Mouse (Mus musculus) lung, embryonic 14.5 days (tissue): ENCODE data around the gene Nbas. TPM values are rescaled to one million over a fixed set of nuclear protein-coding genes. Genes with fewer than 3 reads are reported as not detected.

Source experiments
- ATAC-seq: fragments of 200-750 bp; cut with Nextera tagmentation; 2 replicates; pipeline ENCODE4 v1.8.0; 2017; ENCODE audit warnings: mild to moderate bottlenecking, moderate TSS enrichment, moderate library complexity; ENCODE audit not compliant: insufficient read depth
- DNase-seq: peaks from one replicate; pipeline ENCODE4 v3.0.0-alpha.2; 2015
- H3K27ac ChIP-seq: fragments of 300-500 bp; sonication (generic); 2 replicates; pipeline ENCODE4 v1.5.1; 2014; ENCODE audit warnings: low read depth, mild to moderate bottlenecking, moderate library complexity
- H3K27me3 ChIP-seq: fragments of 300-500 bp; sonication (generic); 2 replicates; pipeline ENCODE4 v1.6.1; 2014; ENCODE audit warnings: low read length, control low read depth; ENCODE audit not compliant: insufficient read depth
- H3K36me3 ChIP-seq: fragments of 300-500 bp; sonication (generic); 2 replicates; pipeline ENCODE4 v1.6.1; 2014; ENCODE audit warnings: control low read depth; ENCODE audit not compliant: insufficient read depth
- H3K4me1 ChIP-seq: fragments of 300-500 bp; sonication (generic); 2 replicates; pipeline ENCODE4 v1.6.1; 2014; ENCODE audit warnings: antibody characterized with exemption, control low read depth; ENCODE audit not compliant: insufficient read depth
- H3K4me2 ChIP-seq: fragments of 300-500 bp; sonication (generic); 2 replicates; pipeline ENCODE4 v1.6.1; 2014; ENCODE audit warnings: mild to moderate bottlenecking
- H3K4me3 ChIP-seq: fragments of 300-500 bp; sonication (generic); 2 replicates; pipeline ENCODE4 v1.5.1; 2014; ENCODE audit warnings: low read depth, low read length
- H3K9ac ChIP-seq: fragments of 300-500 bp; sonication (generic); 2 replicates; pipeline ENCODE4 v1.6.1; 2014
- H3K9me3 ChIP-seq: fragments of 300-500 bp; sonication (generic); 2 replicates; pipeline ENCODE4 v1.6.1; 2016; ENCODE audit warnings: low read depth, low read length, control low read depth
- CTCF ChIP-seq: IDR thresholded peaks from 2 replicates; pipeline ENCODE4 v1.5.1; 2016; ENCODE audit warnings: antibody characterized with exemption, low read depth
- WGBS: fragments of 180-500 bp; shearing (Covaris S2); extraction: QIAGEN DNeasy Blood & Tissue Kit; methylation state at CpG from one replicate; pipeline ENCODE4 v1.1.7; 2014; 5-methylcytosine and 5-hydroxymethylcytosine counted together
- polyA plus RNA-seq: library from polyadenylated mRNA; unstranded; fragments of >200 nt; fragmentation: Nextera tagmentation; extraction: Ambion mirVana; gene quantifications from 2 replicates; pipeline ENCODE4 v1.2.1, GENCODE M21; 2014

The Nbas gene
- polyA plus RNA-seq, 1 experiment from 2014 or later = 19.1 TPM

DNA sequence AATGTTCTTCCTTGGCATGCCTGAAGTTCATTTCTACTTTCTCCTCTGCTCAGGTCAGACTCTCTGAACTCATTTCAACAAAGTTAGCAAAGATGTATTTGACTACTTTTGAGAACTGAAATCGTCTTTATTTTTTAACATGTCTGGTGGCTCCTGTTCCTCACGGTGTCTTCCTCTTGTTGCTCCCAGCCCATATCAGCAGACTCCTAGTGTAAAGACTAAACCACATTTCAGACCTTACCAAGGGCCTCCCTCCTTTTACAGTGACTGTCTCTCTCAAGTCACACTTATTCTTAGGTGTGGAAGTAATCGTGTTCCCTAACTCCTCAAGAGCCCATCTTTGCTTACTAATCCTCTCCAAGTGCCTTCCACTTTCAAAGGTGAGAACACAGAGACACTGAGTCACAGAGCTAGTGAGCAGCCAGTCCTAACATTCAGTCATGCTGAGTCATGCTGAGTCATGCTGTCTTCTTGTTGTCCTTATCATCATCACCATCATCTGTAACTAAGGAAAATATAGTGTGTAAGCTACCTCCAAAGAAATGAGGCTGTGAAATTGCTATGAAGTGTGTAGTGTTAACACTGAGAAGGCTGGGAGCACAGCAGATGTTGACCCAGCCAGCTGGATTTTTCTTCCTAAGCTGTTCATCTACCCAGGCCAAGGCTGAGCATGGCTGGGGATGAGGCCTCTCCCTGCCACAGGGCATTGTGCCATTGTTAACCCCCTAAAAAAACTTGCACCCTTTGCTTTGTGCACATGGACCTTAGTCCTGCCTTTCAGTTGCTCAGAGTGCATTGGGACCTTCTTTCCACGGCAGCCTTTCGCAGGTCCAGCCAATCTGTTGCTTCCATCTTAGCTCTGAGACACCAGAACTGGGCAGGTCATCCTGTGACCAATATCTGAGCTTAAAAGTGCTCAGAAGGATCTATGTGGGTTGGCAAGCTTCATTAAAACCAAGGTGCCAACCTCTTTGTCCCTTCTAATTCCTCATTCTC is 307.0 kb downstream of the Nbas start:
- Histone ChIP-seq H3K4me3 (no peak overlapping the region), H3K9me3 (no peaks in the 10 kb centered on the region), H3K27me3 (no peaks in the 10 kb centered on the region), H3K4me1 (no peaks in the 10 kb centered on the region), H3K27ac (no peak overlapping the region), H3K36me3 (no peaks in the 10 kb centered on the region), H3K9ac (no peak overlapping the region), H3K4me2 (no peak overlapping the region)
- 85% methylated on average over 5 of the region's 5 CpGs for WGBS
- no peak for TF ChIP-seq CTCF
- DNase-seq (no peak), ATAC-seq (no peak)

DNA sequence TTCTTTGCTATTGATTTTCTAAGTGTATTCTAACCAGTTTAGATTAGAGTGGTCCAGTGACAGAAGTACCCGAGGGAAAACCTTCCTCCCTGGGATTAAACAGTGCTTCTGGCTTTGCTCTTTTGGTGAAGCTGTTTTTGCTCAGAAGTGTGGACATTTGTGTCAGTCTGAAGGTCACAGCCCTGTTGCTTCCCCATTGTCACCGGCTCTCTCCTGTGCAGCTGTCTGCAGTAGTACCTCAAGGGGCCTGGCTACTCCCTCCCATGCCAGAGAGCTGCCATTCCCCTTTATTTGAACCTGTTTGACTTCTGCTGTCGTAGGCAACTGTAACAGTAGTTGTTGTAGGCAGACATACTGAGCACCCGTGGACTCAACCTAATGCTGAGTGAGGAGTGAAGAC is 307.8 kb downstream of the Nbas start:
- H3K4me1 ChIP-seq = no peaks in the 10 kb centered on the region
- no peak overlapping the region for H3K9ac ChIP-seq
- ATAC-seq = no peak
- 58% methylated on average over 4 of the region's 4 CpGs for WGBS
- DNase-seq = no peak
- H3K9me3 ChIP-seq = no peaks in the 10 kb centered on the region
- no peak overlapping the region for H3K4me3 ChIP-seq
- no peaks in the 10 kb centered on the region for H3K36me3 ChIP-seq
- H3K4me2 ChIP-seq = no peak overlapping the region
- H3K27ac ChIP-seq = no peak overlapping the region
- H3K27me3 ChIP-seq = no peaks in the 10 kb centered on the region
- no peak for TF ChIP-seq CTCF

DNA sequence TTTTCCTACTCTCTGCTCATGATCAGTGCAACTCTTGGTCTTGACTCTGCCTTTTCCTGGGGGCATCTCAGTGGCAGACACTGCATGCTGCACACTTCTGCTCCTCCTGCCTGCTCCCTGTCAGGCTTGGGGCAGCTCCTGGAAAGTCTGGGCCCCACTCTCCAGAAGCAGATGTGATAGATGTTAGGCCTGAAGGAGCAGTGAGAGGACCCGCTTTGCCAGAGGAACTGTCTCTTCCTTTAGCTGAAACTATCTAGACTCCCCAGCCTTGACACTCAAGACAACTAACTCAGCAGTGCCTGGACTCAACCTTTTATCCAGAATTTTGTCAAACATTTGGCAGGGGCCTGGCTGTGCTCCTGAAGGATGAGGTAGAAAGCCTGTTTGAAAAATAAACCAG is 311.9 kb downstream of the Nbas start:
- ATAC-seq (no peak), DNase-seq (no peak)
- H3K4me1 ChIP-seq = no peaks in the 10 kb centered on the region
- H3K9ac ChIP-seq = no peak overlapping the region
- H3K4me2 ChIP-seq = no peak overlapping the region
- no peaks in the 10 kb centered on the region for H3K27me3 ChIP-seq
- TF ChIP-seq CTCF = no peak
- no peaks in the 10 kb centered on the region for H3K36me3 ChIP-seq
- WGBS = 80% methylated on average over 1 of the region's 1 CpGs
- H3K27ac ChIP-seq = no peak overlapping the region
- no peak overlapping the region for H3K4me3 ChIP-seq
- H3K9me3 ChIP-seq = no peaks in the 10 kb centered on the region

DNA sequence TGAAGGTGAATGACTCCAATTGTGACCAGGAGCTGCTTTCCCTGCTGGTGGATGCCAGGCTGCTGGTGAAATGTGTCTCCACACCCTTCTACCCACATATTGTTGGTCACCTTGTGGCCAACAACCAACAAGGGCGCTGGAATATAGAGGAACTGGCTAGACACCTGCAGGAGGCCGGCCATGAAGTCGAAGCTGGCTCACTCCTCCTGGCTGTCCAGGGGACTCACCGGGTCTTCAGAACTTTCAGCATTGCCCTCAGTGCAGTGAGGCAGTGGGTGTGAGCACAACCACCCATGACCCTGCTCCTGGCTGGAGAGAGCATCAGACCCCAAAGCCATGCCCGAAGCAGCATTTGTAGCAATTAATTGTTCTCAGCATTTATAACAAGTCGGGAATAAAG is 314.5 kb downstream of the Nbas start:
- Histone ChIP-seq H3K9ac (no peak overlapping the region), H3K27me3 (no peaks in the 10 kb centered on the region), H3K4me2 (no peak overlapping the region), H3K27ac (no peak overlapping the region), H3K4me3 (no peak overlapping the region), H3K4me1 (no peaks in the 10 kb centered on the region), H3K9me3 (no peaks in the 10 kb centered on the region), H3K36me3 (no peaks in the 10 kb centered on the region)
- DNase-seq (no peak), ATAC-seq (no peak)
- whole genome bisulfite sequencing = 91% methylated on average over 6 of the region's 6 CpGs
- TF ChIP-seq CTCF = no peak

DNA sequence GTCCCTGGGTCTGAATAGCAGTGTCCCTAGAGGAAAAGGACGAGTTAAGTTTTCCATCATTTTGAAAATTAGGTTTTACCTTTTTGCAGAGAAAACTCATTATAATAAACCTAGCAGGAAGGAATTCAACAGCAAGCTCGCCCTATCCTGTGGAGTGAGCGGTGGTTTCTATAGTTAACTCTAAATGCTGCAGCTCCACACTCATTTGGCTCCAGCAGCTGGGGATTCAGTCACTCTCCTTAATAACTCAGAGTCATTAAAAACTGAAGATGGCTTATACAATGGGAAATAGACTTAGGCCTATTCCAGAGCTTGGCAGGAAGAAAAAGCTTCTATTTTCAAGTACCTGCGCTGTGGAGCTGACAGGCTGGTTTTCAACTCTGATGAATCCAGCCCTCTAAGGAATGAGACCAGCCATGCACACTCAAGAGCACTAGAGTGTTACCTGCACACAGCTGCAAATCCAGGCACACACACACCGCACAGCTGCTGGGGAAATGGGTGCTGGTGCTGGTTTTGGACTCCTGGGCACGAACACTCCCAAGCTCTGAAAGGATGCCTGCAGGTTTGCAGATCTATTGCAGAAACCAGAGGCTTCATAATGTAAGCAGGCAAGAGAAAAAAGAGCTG is 316.7 kb downstream of the Nbas start:
- Histone ChIP-seq H3K4me2 (no peak overlapping the region), H3K9ac (no peak overlapping the region), H3K36me3 (no peaks in the 10 kb centered on the region), H3K27ac (no peak overlapping the region), H3K27me3 (no peaks in the 10 kb centered on the region), H3K9me3 (no peaks in the 10 kb centered on the region), H3K4me3 (no peak overlapping the region), H3K4me1 (no peaks in the 10 kb centered on the region)
- WGBS = 90% methylated on average over 6 of the region's 6 CpGs
- DNase-seq (no peak), ATAC-seq (no peak)
- no peak for TF ChIP-seq CTCF

DNA sequence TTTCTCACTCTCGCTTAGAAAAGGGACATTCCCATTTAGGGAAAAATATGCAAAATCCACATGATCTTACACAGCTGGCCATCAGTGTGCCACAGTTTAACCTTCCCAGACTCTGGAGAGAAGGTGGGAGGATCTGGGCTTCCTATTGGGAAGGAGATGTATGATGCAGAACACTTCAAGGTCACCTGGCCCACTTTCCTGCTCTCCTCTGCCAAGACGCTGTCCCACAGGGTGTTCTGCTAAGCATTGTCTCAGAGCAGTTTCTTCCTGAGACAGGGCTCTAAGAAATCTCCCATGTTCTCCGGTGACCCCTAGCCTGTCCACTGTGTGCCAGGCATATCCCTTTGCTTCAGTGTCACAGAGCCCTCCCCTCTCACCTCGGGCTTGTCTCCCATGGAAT is 318.7 kb downstream of the Nbas start:
- no peak overlapping the region for H3K9ac ChIP-seq
- H3K4me2 ChIP-seq = no peak overlapping the region
- H3K4me1 ChIP-seq = no peaks in the 10 kb centered on the region
- WGBS = 72% methylated on average over 4 of the region's 4 CpGs
- H3K27me3 ChIP-seq = no peaks in the 10 kb centered on the region
- TF ChIP-seq CTCF = no peak
- no peaks in the 10 kb centered on the region for H3K9me3 ChIP-seq
- H3K4me3 ChIP-seq = no peak overlapping the region
- DNase-seq (no peak), ATAC-seq (no peak)
- no peak overlapping the region for H3K27ac ChIP-seq
- H3K36me3 ChIP-seq = no peaks in the 10 kb centered on the region

DNA sequence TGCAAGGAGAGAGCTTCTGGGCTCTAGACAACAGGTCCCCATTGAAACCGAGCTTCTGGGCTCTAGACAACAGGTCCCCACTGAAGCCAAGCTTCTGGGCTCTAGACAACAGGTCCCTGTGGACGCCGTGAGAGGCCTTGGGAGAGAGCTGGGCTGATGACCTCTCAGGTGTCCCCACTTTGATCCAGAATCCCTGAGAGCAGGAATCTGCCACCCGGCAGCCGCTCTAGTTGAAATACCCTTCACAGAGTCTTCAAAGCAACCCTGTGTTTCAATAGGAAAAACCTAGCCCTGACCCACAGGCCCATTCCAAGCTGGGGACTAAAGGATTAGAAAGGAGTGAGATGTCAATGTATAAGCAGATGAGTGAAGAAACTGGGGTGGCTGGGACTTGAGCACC is 320.1 kb downstream of the Nbas start:
- ATAC-seq (no peak), DNase-seq (no peak)
- Histone ChIP-seq H3K4me2 (no peak overlapping the region), H3K27ac (no peak overlapping the region), H3K9ac (no peak overlapping the region), H3K4me3 (no peak overlapping the region), H3K36me3 (no peaks in the 10 kb centered on the region), H3K4me1 (no peaks in the 10 kb centered on the region), H3K9me3 (no peaks in the 10 kb centered on the region), H3K27me3 (no peaks in the 10 kb centered on the region)
- TF ChIP-seq CTCF = no peak
- 92% methylated on average over 5 of the region's 5 CpGs for WGBS
